Mouse (Mus musculus) Patski (cell line): ENCODE measurements at regions not wholly inside any gene's neighbourhood (a gene's known extent, or its start where the extent isn't known, plus 50 kb on each side); places are given as distances from the start of the nearest gene placed in this dataset.

Source experiments
- ATAC-seq: fragments of 100-300 bp; one replicate; pipeline ENCODE4 v1.8.0; 2021
- CTCF ChIA-PET: fragments of 350-600 bp; sonication (Branson Sonifier 250); formaldehyde crosslinking; loops from one replicate; lab custom pipeline; 2022; ENCODE audit warnings: inconsistent platforms; lab: Charles Lee
- POLR2A ChIA-PET: fragments of 350-600 bp; sonication (Branson Sonifier 250); formaldehyde crosslinking; loops from one replicate; lab custom pipeline; 2022; ENCODE audit warnings: antibody characterized with exemption, inconsistent platforms; lab: Charles Lee
- DNase-seq: peaks from one replicate; pipeline ENCODE4 v3.0.0-alpha.2; 2011; ENCODE audit warnings: low read depth, low spot score
- H3K27me3 ChIP-seq: fragments of 371-371 bp; one replicate; pipeline ENCODE4 v1.5.1; 2021
- CTCF ChIP-seq: fragments of 100-300 bp; IDR thresholded peaks from one replicate; pipeline ENCODE4 v1.5.1; 2021
- in situ Hi-C: fragments of 300-500 bp; cut with MboI; formaldehyde crosslinking; loops from 3 replicates; pipeline ENCODE4 v1.11.1; 2018; ENCODE audit warnings: low pct_unique_long_range_greater_than_20kb, mixed read lengths

DNA sequence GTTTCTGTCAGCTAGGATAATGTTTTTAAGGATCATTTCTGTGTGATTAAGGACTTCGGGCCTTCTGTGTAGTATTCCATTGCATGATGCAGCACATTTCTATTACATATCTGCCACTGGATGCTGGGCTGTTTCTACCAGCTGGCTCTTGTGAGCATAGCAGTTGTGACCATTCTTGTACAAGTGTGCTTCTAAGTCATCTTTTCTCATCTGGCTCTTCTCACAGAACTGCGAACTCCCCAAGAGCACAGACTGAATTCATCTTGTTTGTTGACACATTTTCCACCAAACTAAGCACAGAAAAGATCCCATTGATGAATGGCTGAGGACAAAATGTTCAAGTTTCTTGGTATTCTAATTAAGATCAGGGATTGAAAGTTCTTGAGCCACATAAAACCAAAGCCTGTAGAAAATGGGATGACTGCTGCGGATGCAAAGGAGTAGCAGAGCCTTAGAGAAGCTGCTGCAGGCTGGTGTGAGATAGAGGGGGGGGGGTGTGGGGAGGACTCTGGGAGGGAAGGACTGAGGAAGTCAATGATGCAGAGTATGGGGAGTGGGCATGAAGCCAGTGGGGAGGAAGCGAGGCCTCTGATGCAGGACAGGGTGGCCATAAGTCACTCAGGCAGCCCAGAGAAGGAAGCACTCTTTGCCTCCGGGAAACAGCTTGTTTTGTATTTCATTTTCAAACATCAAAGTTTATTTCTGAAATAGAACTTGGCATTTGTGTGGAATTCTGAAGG, 97.1 kb upstream of the Dab1 start:
- no peak for TF ChIP-seq CTCF
- in situ Hi-C loops: no loop called here
- POLR2A ChIA-PET: no interaction called here
- no peaks in the 10 kb centered on the region for H3K27me3 ChIP-seq
- CTCF ChIA-PET: no interaction called here
- DNase-seq: no peak
- no peak for ATAC-seq

DNA sequence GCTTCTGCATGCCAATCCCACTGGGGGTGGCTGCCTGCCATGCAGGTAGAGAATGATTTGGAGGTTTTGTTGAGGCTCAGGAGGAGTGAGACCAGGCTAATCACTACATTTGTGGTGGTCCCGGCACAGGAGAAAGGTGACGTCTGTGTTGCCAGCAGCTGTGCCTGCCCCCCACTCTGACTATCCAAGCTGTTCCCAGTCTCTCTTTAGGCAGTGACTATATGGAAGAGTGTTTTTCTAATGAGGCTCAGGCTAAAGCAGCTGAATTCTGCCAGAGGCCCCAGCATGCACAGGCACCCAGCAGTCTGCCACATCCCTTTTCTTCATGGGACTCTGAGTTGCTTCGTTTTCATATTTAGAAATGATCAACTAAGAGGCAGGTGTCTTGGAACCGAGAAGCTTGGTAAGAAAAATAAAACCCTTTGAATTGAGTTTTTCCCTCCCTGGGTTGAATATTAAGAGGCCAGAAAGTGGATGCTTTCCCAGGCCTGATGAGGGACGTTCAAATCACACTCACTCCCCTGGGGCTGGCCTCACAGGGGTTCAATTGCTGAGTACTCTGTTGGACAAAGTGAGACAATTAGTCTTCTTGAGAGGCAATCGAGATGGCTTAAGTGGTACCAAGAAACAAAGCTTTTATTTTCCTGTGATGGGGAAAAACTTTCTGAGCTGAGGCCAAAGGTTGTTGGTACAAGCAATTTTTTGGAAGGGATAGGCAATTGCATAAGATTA, 82.5 kb upstream of the Dab1 start:
- ChIA-PET POLR2A (no interaction called here), CTCF (no interaction called here)
- ATAC-seq (no peak), DNase-seq (no peak)
- TF ChIP-seq CTCF: no peak
- no peaks in the 10 kb centered on the region for H3K27me3 ChIP-seq
- in situ Hi-C loops: no loop called here

DNA sequence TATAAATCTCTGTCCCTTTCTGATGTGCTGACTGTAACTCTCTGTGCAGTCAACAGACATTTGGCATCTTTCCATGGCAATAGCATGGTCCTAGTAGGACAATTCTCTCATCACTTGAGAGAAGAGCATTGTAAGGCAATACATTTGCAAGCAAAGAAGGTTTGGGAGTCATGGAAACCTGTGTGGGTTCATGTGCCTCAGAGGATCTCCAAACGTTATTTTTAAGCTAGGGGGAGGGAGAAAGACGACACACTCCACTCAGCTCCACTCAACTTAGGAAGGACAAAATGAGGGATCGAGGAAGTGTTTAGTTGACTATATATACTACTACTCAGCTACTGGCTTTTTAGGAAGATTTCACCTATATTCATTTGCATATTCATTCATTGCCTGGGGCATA, 78.2 kb upstream of the Dab1 start:
- H3K27me3 ChIP-seq: no peaks in the 10 kb centered on the region
- ChIA-PET POLR2A (no interaction called here), CTCF (no interaction called here)
- in situ Hi-C loops: no loop called here
- ATAC-seq (no peak), DNase-seq (no peak)
- no peak for TF ChIP-seq CTCF

DNA sequence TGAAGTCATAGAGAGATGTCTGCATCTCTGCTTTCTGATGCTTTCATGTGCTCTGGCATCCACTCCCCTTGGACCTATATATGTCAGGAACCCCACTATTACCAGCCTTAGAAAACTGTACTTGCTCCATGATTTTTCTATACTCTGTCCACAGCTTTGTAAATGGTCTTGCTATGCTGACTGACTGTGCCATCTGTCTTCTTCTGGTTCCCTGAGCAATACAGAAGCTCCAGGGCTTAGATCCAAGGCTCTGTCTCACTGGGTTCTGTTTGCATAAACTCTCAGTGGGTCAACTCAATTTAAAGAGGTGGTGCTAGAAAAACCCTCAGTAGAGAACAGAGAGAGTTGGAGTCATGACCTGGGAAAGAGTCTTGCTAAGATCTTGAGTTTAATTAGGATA, 71.9 kb upstream of the Dab1 start:
- no peak for TF ChIP-seq CTCF
- H3K27me3 ChIP-seq: no peaks in the 10 kb centered on the region
- POLR2A ChIA-PET: no interaction called here
- DNase-seq: no peak
- ATAC-seq: no peak
- in situ Hi-C loops: no loop called here
- CTCF ChIA-PET: no interaction called here

DNA sequence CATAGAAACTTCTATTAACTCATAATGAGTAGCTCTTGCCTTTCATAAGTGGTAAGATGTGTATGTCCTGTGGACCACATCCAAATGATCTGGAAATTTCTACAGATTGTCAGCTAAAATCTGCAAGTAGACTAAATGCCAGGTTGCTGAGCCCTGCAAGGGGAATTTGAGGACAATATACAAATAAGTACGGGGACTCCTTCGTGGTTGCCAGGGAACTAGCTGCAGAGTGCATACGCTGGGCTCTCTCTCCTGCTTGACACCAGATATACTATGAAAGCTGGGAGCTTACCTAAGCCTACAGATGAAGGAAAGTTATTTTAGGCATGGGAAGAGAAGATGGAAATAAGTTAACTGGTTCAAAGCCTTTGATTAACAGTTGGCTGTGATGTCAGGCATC, 66.7 kb upstream of the Dab1 start:
- ChIA-PET CTCF (no interaction called here), POLR2A (no interaction called here)
- ATAC-seq: no peak
- in situ Hi-C loops: no loop called here
- no peak for DNase-seq
- H3K27me3 ChIP-seq: no peaks in the 10 kb centered on the region
- TF ChIP-seq CTCF: no peak

- in situ Hi-C loops: no loop called here
- no peak for ATAC-seq
Observed at GRCm38 (mm10) chr4:103553188-103553587, 66.0 kb upstream of the Dab1 start.

DNA sequence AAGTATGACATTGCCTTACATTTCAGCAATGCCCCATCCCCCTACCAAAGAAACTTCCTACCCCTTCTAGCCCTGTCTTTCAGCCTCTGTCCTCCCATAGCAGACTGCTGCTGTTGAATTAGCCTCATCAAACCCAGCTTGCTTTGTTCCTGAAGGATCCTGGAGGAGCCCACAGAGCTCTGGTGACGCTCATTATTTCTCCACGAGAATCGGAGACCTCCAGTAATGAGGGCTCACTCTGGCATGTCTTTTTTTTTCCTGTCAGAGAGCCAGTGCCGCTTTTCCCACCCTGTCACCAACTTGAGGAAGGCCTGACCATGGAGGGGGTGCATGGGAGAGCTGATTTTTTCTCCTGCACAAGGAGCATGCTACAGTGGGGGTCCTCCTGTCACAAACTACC, 64.6 kb upstream of the Dab1 start:
- ATAC-seq: no peak
- in situ Hi-C loops: no loop called here
- H3K27me3 ChIP-seq: no peaks in the 10 kb centered on the region
- no peak for TF ChIP-seq CTCF
- ChIA-PET CTCF (no interaction called here), POLR2A (no interaction called here)
- no peak for DNase-seq

More at GRCm38 (mm10) chr4:103553188-103553587, 66.0 kb upstream of the Dab1 start:
- ChIA-PET CTCF (no interaction called here), POLR2A (no interaction called here)
- no peak for DNase-seq
- TF ChIP-seq CTCF: no peak
- H3K27me3 ChIP-seq: no peaks in the 10 kb centered on the region
